Mouse (Mus musculus): ENCODE data around the gene Pheta1. TPM values are rescaled to one million over a fixed set of nuclear protein-coding genes. Genes with fewer than 3 reads are reported as not detected.

Pheta1 gene
- polyA plus RNA-seq (2012; fragmentation: generic; extraction: Trizol) = 10 to 100 TPM in 1 of 2 experiments, 1 to 10 TPM in 1; 6.5 to 20.8 TPM

GRCm38 (mm10) chr5:121848743-121849142 is at the start of gene Pheta1:
TSS of gene Pheta1 (plus strand) at chr5:121848984.

GRCm38 (mm10) chr5:121837441-121838340 is 11.1 kb upstream of the Pheta1 start, which contains the start of gene Sh2b3:
TSS of gene Sh2b3 (minus strand) at chr5:121837646.

Other genes with a start within 250 kb of the Pheta1 start
- 1 to 10 TPM in 1 of 2 experiments, under 1 TPM in 1; 0.57 to 4.9 TPM for gene Acad12, start 230.0 kb upstream of the Pheta1 start, polyA plus RNA-seq (2012; fragmentation: generic; extraction: Trizol)
- 1 to 10 TPM in 1 of 2 experiments, under 1 TPM in 1; 0.94 to 6.5 TPM for gene Acad10, start 188.5 kb upstream of the Pheta1 start, polyA plus RNA-seq (2012; fragmentation: generic; extraction: Trizol)
- 10 to 100 TPM; 15.2 to 23.1 TPM for gene Brap, start 188.4 kb upstream of the Pheta1 start, polyA plus RNA-seq (2012; fragmentation: generic; extraction: Trizol)
- 10 to 100 TPM; 29.2 to 57.4 TPM for gene Atxn2, start 137.6 kb upstream of the Pheta1 start, polyA plus RNA-seq (2012; fragmentation: generic; extraction: Trizol)
- 10 to 100 TPM; 13.5 to 30.2 TPM for gene Sh2b3, start 11.3 kb upstream of the Pheta1 start, polyA plus RNA-seq (2012; fragmentation: generic; extraction: Trizol)
- under 1 TPM; 0.01 to 0.22 TPM for gene Cux2, start 201.1 kb downstream of the Pheta1 start, polyA plus RNA-seq (2012; fragmentation: generic; extraction: Trizol)